Mouse (Mus musculus) adrenal gland, postnatal 25 days (tissue): ENCODE measurements around the gene Sdr16c6. TPM values are rescaled to one million over a fixed set of nuclear protein-coding genes. Genes with fewer than 3 reads are reported as not detected.

Source experiments
- DNase-seq: peaks from one replicate; pipeline ENCODE4 v3.0.0; 2021; ENCODE audit warnings: mixed read lengths
- long read RNA-seq: library from polyadenylated mRNA; stranded (forward); transcript quantifications from one replicate; pipeline ENCODE4 v2.0.0, GENCODE M21; 2021
- total RNA-seq: library from RNA; stranded (reverse); gene quantifications from 2 replicates; pipeline ENCODE4 v1.2.3, GENCODE M21; 2021

The Sdr16c6 gene
- total RNA-seq, result not detected in 2 replicates
- long read RNA-seq, result 0 reads

DNA sequence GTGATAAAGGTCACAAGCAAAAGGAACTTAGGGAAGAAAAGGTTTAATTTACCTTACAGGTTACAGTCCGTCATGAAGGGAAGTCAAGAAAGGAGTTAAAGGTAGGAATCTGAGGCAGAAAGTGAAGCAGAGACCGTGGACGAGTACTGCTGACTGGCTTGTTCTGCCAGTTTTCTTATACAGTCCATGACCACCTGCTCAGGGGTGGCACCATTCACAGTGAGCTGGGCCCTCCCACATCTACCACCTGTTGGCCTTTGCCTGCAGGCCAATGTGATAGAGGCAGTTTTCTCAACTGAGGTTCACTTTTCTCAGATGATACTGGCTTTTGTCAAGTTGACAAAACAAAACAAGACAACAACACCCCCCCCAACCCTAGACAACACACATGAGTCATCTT lies at the start of gene Sdr16c6:
Gene Sdr16c6 (minus strand): TSS at position 151 of the 400 bp plus-strand sequence.
- DNase-seq, result no peak

DNA sequence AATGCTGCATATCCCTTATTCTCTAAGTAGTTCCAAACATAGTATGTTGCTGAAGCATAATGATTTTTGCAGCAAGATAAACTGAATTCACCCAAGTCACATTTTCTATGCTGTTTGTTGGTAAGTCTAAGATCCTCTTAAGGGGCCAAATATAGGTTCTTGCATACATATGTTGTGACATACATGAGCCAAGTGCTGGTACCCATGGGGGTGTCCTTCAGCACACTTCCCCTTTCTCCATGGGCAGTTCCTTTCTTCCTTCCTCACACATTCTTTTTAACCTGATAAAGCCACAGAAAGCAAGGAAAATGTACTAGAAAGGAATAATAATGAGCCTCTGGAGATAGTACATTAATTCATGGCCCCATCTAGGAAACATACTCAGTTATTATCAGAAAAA lies 2.9 kb upstream of the Sdr16c6 start:
- no peak for DNase-seq

DNA sequence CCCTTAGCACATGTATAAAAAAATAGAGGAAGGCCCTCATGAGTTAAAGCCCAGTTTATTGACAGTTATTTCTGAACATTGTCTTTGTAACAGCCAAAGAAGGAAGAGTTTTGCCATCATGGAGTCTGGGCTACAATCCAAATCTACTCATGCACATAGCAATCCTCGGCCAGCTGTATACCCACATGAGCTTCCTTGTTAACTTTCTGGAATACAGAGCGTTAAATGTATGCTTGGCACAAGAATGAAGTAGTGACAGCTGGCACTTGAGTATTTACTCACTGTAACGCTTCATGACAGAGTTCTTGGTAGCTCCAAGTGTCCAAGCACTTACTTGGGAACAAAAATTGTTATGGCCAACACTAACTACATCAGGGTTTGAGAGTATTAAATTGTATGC lies 1.8 kb upstream of the Sdr16c6 start:
- no peak for DNase-seq

DNA sequence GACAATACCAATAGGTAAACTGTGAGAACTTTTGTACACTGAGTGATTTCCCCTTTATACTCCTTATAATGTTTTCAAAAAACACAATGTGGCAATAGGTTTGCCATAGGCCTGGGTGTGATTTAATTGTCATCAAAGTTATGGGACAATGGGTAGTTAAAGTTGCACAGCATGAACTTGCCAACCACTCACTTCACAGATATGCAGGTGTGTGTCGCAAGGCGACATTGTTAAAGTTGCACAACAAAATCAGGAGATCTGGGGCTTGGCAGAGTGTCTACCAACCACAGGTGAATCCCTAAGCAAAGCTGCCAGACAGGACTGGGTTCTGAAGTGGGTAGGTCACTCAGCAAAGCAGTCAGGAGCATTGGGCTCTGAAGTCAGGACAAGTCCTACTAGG lies 1.3 kb downstream of the Sdr16c6 start:
- DNase-seq, result no peak

Other genes starting within 250 kb of the Sdr16c6 start
- 306 and 599 TPM in 2 replicates for gene Gm11808, start 103.9 kb downstream of the Sdr16c6 start, total RNA-seq